Mouse (Mus musculus) stomach, embryonic 15.5 days (tissue): Measurements from ENCODE around the gene Gm20388. TPM values are rescaled to one million over a fixed set of nuclear protein-coding genes. Genes with fewer than 3 reads are reported as not detected.
A peak's percentile ranks its signal among the peaks of the same experiment; 100 is the strongest.

Experiments used
- ATAC-seq: fragments of 200-750 bp; cut with Nextera tagmentation; 2 replicates; pipeline ENCODE4 v1.8.0; 2017; ENCODE audit warnings: low read depth, moderate number of reproducible peaks, moderate TSS enrichment; ENCODE audit not compliant: insufficient read depth, low FRiP score
- H3K27ac ChIP-seq: fragments of 300-500 bp; sonication (generic); 2 replicates; pipeline ENCODE4 v1.5.1; 2015; ENCODE audit warnings: mild to moderate bottlenecking, inconsistent platforms
- H3K27me3 ChIP-seq: fragments of 300-500 bp; sonication (generic); replicated peaks from 2 replicates; pipeline ENCODE4 v1.6.1; 2015; ENCODE audit warnings: inconsistent platforms
- H3K36me3 ChIP-seq: fragments of 300-500 bp; sonication (generic); 2 replicates; pipeline ENCODE4 v1.6.1; 2015; ENCODE audit warnings: inconsistent platforms
- H3K4me1 ChIP-seq: fragments of 300-500 bp; sonication (generic); 2 replicates; pipeline ENCODE4 v1.6.1; 2015; ENCODE audit warnings: inconsistent platforms
- H3K4me2 ChIP-seq: fragments of 300-500 bp; sonication (generic); 2 replicates; pipeline ENCODE4 v1.6.1; 2015; ENCODE audit warnings: mild to moderate bottlenecking, inconsistent platforms
- H3K4me3 ChIP-seq: fragments of 300-500 bp; sonication (generic); replicated peaks from 2 replicates; pipeline ENCODE4 v1.5.1; 2015; ENCODE audit warnings: inconsistent platforms
- H3K9ac ChIP-seq: fragments of 300-500 bp; sonication (generic); 2 replicates; pipeline ENCODE4 v1.6.1; 2015; ENCODE audit warnings: inconsistent platforms
- H3K9me3 ChIP-seq: fragments of 300-500 bp; sonication (generic); 2 replicates; pipeline ENCODE4 v1.6.1; 2016; ENCODE audit warnings: inconsistent platforms
- WGBS: fragments of 180-500 bp; shearing (Covaris S2); methylation state at CpG from one replicate; pipeline ENCODE4 v1.1.7; 2015; 5-methylcytosine and 5-hydroxymethylcytosine counted together
- polyA plus RNA-seq: library from polyadenylated mRNA; unstranded; fragments of >200 nt; fragmentation: Nextera tagmentation; extraction: Ambion mirVana; gene quantifications from 2 replicates; pipeline ENCODE4 v1.2.1, GENCODE M21; 2015

Gm20388 gene
- polyA plus RNA-seq, 1 experiment from 2014 or later = not detected

DNA sequence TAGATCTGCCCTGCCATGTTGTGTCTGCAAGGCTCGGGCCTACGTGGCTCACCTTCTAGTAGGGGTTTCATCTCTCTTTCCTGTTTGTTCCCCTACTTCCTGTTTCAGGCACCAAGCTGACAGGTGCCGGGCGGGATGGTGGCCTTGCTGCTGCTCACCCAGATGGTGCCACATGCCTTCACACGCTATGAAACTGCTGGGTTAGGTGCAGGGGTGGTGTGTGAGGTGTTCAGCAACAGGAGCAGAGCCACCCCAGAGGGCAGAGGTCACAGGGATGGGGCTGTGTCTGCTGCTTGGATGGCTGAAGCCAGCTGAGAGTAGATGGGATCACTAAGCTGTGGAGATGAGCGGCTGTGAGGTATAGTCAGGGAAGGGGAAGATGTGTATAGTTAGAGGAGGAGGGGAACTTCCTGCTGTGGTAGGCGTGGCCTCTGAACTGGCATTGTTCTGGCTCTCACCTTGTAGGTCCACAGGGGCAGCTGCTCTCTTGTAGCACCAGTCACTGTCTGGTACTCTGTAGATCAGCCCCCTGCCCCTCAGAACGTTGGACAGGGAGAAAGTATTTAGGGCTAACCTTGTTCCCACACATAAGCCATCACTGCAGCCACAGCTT, 4363.1 kb downstream of the Gm20388 start:
- peaks cover 26% of the 10 kb centered on the region for H3K4me1 ChIP-seq
- ATAC-seq = no peak
- H3K9me3 ChIP-seq = no peaks in the 10 kb centered on the region
- H3K27me3 ChIP-seq = no peaks in the 10 kb centered on the region
- H3K36me3 ChIP-seq = no peaks in the 10 kb centered on the region; the same call in 1 of the 2 replicates
- H3K9ac ChIP-seq = no peak overlapping the region
- no peak overlapping the region for H3K4me2 ChIP-seq
- no peak overlapping the region for H3K27ac ChIP-seq
- WGBS = 61% methylated on average over 8 of the region's 8 CpGs
- no peak overlapping the region for H3K4me3 ChIP-seq

DNA sequence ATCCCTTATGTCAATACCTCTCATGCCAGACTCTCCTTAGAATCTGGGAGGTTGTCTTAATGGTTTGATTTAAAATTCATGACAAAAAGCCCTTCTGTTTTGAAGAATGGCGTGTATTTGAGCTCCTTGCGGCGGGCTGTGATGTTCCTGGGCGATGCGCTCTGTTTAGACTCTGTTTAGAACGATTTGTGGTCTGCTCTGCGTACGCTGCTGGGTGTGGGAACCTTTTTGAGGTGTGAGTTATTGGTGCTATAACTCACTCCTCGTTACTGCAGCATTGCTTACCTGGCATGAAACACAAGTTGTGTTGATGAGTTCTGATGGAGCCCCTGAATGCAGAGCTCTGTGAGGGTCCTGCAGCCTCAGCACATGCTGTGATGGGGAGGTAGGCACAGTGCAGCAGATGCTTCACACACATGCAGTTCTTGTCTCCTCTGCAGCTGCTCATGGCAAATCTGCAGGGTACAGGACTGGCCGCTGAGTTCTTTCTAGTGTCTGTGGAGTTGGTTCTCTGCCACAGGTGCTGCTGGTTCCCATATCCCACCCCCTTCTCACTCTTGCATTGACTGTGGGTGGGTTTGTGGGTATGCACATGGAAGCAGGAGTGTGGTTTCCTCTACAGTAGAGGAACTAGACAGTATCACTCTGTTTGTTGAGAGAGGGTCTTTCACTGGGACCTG, 4363.9 kb downstream of the Gm20388 start:
- Histone ChIP-seq H3K4me3 (no peak overlapping the region), H3K9ac (no peak overlapping the region), H3K27ac (no peak overlapping the region), H3K27me3 (no peaks in the 10 kb centered on the region), H3K36me3 (no peaks in the 10 kb centered on the region; the same call in 1 of the 2 replicates), H3K4me2 (no peak overlapping the region), H3K9me3 (no peaks in the 10 kb centered on the region), H3K4me1 (peaks cover 28% of the 10 kb centered on the region)
- 59% methylated on average over 10 of the region's 10 CpGs for WGBS
- no peak for ATAC-seq

DNA sequence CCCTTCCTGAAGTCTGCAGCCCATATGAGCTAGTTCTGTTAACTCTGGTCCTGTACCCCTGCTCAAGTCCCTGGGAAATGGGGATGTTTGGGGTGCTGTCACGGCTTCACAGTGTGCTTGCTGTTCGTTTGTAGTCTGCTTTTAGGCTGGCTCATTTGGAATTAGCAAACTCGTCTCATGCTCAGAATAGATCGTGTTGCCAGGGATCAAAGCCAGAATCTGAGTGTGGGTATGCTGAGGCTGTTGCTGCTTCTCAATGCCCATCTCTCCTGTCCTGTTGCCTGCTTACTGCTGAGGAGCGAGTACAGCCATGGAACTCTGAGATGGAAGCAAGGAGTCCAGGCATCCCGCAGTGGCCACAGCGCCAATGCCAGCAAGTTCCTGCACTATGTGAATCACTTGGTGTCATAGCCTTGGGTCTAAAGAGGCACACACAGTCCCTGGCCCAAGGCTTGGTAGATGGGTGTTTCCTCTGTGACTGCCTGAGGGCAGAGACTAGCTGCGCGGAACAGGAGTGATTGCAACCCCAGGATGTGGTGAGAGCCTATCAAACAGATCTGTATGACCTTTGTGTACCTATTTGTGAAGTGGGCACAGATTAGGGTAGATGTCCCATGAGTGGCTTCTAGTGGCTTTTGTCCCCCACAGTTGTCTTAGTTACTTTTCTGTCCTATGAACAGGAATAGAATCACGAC, 4364.9 kb downstream of the Gm20388 start:
- Histone ChIP-seq H3K4me1 (peaks cover 28% of the 10 kb centered on the region), H3K9me3 (no peaks in the 10 kb centered on the region), H3K36me3 (no peaks in the 10 kb centered on the region; the same call in 1 of the 2 replicates), H3K4me3 (no peak overlapping the region), H3K27me3 (no peaks in the 10 kb centered on the region), H3K27ac (no peak overlapping the region), H3K4me2 (no peak overlapping the region), H3K9ac (no peak overlapping the region)
- no peak for ATAC-seq
- 94% methylated on average over 10 of the region's 10 CpGs for WGBS

DNA sequence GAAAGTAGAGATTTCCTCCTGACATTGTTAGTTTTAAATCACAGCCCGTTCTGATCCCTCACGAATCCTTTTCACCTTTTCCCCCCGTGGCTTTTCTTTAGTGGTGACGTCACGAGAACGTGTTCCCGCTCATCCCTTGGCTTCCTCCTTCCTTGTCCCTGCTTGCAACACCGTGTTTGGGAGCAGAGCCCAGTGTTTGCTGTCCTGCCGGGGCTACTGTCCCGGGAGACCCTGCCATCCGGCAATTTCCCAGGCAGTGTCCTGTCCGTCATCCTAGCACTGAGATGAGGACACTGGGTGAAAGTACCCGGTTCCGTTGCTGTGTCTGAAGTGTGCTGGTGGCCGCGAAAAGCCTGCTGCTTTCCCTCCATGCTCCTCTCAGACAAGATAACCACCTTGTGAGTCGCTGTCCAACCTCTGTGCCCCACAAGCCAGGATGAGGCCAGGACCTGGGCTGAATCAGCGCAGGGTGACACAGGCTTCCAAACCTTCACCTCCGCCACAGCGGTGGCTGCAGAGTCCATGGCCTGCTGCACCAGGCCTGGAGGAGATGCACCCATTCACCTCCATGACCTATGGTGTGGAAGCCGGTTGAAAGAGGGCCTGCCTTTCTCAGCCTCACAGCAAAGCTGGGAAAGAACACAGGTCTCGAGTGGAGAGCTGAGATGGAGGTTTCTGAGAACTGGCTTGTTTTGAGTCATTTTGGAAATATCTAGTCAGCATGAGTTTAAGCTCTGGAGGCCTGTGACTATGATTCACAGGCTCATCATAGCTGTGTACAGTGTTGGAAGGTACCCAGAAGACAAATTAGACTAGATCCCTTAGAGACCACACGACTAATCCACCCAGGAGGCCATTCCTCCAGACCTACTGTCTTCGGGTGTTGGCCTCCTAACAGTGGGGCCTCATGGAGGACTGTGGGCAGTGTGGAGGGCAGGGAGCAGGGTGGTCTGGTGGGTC, 4367.6 kb downstream of the Gm20388 start:
- peak overlapping the region; percentile 6 for H3K27ac ChIP-seq
- ATAC-seq = no peak
- H3K36me3 ChIP-seq = no peaks in the 10 kb centered on the region; the same call in 1 of the 2 replicates

DNA sequence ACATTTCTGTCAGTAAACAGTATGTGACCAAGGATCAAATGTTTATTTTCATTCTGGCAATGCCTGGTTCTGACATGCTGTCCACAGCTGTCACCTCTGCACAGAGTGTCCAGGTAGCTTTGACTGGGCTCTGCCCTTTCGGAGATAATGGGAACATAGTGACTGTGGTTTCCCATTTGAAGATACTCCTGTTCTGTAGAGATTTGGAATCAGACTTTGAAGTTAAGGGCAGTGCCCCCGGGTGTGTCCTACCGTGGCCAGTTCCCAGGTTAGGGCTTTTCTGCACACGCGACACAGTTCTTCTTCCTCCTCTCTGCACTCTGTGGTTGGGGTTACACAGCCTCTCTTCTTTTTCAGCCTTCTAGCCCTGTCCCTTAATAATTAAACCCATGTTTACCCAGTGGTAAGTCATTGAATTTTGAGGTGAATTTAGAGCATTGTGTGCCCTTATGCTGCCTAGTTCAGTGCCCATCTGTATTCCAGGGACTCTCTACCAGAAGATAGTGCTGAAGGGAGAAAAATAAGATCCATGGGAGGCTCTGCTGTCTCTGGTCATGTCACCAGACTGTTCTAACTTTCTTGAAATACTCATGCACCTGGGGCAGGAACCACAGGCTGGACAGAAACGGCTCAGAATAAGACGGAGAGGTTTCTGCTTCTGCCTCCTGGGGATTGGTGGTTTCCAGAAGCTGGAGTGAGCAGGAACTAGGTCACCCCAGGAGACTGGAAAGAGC, 4368.5 kb downstream of the Gm20388 start:
- H3K4me1 ChIP-seq = peaks cover 35% of the 10 kb centered on the region
- 66% methylated on average over 7 of the region's 7 CpGs for WGBS
- no peaks in the 10 kb centered on the region for H3K27me3 ChIP-seq
- peak; percentile 21; the same call in 1 of the 2 replicates for ATAC-seq
- peak overlapping the region; percentile 6 for H3K27ac ChIP-seq
- no peaks in the 10 kb centered on the region for H3K9me3 ChIP-seq
- H3K36me3 ChIP-seq = no peaks in the 10 kb centered on the region; the same call in 1 of the 2 replicates
- no peak overlapping the region for H3K4me2 ChIP-seq
- H3K9ac ChIP-seq = no peak overlapping the region
- no peak overlapping the region for H3K4me3 ChIP-seq

More for the DNA sequence above, 4367.6 kb downstream of the Gm20388 start:
- WGBS = 66% methylated on average over 24 of the region's 24 CpGs
- Histone ChIP-seq H3K27me3 (no peaks in the 10 kb centered on the region), H3K9me3 (no peaks in the 10 kb centered on the region), H3K4me3 (no peak overlapping the region), H3K9ac (no peak overlapping the region), H3K4me2 (no peak overlapping the region), H3K4me1 (peaks cover 33% of the 10 kb centered on the region)

DNA sequence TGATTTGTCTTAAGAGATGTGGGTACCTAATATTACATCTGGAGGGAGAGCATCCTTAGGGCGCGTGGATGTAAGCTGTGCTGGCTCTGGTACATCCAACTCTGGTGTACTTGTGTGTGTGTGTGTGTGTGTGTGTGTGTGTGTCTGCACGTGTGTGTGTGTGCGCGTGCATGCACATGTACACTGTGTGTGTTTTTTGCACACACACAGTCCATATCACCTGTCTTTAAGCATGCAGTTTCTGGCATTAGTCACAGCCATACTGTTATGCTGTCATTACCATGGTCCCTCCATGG, 4369.0 kb downstream of the Gm20388 start:
- Histone ChIP-seq H3K9ac (no peak overlapping the region), H3K36me3 (no peaks in the 10 kb centered on the region; the same call in 1 of the 2 replicates), H3K4me3 (no peak overlapping the region), H3K9me3 (no peaks in the 10 kb centered on the region), H3K27ac (no peak overlapping the region), H3K4me1 (peaks cover 40% of the 10 kb centered on the region), H3K4me2 (no peak overlapping the region), H3K27me3 (no peaks in the 10 kb centered on the region)
- ATAC-seq = no peak
- 94% methylated on average over 5 of the region's 5 CpGs for WGBS

DNA sequence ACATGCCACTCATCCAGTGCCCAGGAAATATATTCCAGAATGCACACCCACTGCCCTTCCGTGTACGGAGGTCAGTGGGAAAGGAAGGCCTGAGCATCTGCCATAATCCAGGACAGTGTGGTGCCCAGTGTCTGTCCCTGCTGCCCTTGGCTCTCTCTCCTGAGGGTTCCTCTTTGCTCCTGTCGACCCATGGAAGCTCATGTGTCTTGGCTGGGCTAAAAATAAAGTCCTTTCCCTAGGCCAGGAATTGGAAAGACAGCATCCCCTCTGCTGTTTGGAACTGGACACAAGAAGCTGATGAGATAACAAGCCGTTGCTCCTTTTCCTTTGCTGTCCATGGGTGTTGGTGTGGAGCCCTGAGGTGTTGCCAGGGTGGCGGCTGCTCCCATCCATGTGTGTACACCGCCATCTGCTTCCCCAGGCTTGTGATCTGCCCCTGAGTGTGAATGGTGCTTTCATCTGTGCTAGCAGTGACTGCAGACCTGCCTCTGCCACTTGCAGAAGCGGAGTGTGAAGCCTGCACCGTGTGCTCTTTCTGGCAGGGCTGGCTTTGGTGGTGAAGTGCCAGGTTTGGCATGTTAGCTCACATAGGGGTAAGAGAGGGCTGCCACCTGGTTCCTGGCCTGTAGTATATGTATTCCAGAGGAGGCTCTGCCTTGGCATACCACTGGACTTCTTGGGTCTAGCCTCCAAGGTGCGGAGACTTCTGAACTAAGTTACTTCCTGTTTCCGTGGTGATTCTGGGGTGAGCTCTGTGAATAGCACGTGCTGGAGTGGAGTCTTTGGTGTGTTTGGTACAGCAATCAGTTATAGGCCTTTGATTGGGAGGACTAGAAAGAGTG, 4371.3 kb downstream of the Gm20388 start:
- no peak overlapping the region for H3K4me3 ChIP-seq
- WGBS = 69% methylated on average over 11 of the region's 11 CpGs
- no peaks in the 10 kb centered on the region for H3K9me3 ChIP-seq
- H3K4me1 ChIP-seq = peaks cover 53% of the 10 kb centered on the region
- no peak overlapping the region for H3K9ac ChIP-seq
- no peak overlapping the region for H3K27ac ChIP-seq
- no peaks in the 10 kb centered on the region for H3K27me3 ChIP-seq
- no peak overlapping the region for H3K4me2 ChIP-seq
- H3K36me3 ChIP-seq = no peaks in the 10 kb centered on the region
- no peak for ATAC-seq

DNA sequence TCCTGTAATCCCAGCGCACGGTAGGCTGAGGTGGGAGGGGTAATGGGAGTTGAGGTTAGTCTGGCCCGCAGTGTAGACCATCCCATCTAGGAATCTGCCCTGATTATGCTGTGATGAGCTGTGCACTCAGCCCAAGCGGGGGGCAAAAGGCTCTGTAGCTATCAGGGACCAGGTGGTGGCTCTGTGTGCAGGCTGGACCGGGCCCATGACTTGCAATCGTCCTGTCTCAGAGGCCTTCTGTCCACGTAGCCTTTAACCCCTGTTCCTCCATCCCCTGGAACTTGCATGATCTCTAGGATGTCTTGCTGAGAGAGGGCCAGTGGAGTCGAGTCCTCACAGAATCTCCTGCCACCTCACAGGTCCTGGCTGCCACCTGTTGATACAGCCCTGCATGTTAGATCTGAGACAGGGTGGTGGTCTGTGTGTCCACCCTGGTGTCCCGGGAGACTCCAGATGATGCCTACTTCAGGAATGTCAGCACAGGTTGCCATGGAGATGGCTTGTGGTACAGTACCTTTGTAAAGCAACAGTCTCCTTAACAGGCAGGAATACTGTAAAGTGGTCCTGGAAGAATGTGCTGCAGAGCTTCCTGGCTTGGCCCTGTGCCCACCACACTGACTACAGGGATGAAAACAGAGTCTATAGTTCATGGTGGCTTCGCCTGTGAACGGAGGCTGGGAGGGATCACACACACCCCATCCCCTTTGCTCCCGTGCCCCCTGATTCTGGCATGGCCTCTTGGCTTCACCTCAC, 4372.4 kb downstream of the Gm20388 start:
- peaks cover 52% of the 10 kb centered on the region for H3K4me1 ChIP-seq
- no peak overlapping the region for H3K4me3 ChIP-seq
- no peaks in the 10 kb centered on the region for H3K27me3 ChIP-seq
- H3K9me3 ChIP-seq = no peaks in the 10 kb centered on the region
- no peaks in the 10 kb centered on the region for H3K36me3 ChIP-seq
- H3K4me2 ChIP-seq = no peak overlapping the region
- peak overlapping the region; percentile 76; the same call in 1 of the 2 replicates for H3K27ac ChIP-seq
- H3K9ac ChIP-seq = no peak overlapping the region
- no peak for ATAC-seq
- WGBS = 69% methylated on average over 12 of the region's 12 CpGs

DNA sequence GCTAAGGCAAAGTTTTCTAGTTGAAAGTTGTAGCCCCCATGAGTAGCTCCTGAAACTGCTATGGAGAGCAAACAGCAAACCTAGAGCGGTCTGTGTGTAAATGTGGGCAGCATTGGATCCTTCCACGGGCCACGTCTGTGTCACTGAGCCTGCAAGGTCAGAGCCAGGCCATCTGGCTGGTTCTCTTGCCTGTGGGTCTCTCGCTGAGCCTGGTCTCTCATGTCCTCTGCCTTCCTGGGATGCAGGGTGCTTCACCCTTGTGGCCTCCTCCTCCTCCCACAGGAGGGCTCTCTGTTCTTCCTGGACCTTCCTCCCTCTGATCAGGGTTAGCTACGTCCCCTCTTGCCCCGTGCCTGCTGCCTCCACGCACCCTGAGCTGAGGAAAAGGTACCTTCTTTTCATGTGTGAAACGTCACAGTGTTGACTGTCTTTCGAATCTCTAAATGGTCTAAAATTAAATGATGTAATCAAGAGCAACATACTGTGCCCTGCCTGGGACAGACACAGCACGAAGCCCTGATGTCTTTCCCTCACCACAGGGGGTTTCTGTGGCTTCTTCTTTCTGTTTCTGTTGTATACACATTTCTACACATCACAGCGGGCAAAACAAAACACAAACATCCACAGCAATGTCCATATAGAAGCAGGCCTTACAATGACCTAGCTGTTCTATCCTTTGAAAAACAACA, 4373.1 kb downstream of the Gm20388 start:
- no peaks in the 10 kb centered on the region for H3K9me3 ChIP-seq
- H3K27me3 ChIP-seq = no peaks in the 10 kb centered on the region
- peaks cover 45% of the 10 kb centered on the region for H3K4me1 ChIP-seq
- WGBS = 53% methylated on average over 11 of the region's 11 CpGs
- H3K27ac ChIP-seq = peak overlapping the region; percentile 76
- H3K36me3 ChIP-seq = no peaks in the 10 kb centered on the region
- no peak overlapping the region for H3K4me2 ChIP-seq
- no peak for ATAC-seq
- no peak overlapping the region for H3K9ac ChIP-seq
- no peak overlapping the region for H3K4me3 ChIP-seq

DNA sequence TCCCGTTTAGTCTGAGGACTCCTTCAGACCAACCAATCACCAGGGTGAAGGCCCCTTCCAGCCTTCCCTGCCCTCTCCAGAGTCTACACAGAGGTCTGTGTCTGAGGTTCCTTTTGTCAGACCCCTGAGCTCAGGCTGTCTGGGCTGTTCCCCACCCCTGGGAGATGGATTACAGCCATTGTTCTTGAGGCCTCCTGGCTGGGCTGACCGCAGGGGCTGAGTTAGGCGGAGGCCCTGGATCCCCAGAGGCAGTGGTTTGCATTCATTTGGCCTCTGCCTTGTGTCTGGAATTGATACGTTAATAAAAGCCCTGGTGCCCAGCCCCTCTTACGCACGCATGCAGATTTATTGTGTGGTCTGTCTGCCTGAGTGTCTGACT, 4373.7 kb downstream of the Gm20388 start:
- Histone ChIP-seq H3K4me1 (peaks cover 44% of the 10 kb centered on the region), H3K27me3 (no peaks in the 10 kb centered on the region), H3K4me3 (no peak overlapping the region), H3K9ac (no peak overlapping the region), H3K36me3 (no peaks in the 10 kb centered on the region), H3K27ac (peak overlapping the region; percentile 76), H3K4me2 (no peak overlapping the region), H3K9me3 (no peaks in the 10 kb centered on the region)
- WGBS = 21% methylated on average over 6 of the region's 6 CpGs
- ATAC-seq = no peak
